Mouse (Mus musculus) hindbrain, embryonic 12.5 days (tissue): ENCODE measurements at regions not wholly inside any gene's neighbourhood (a gene's known extent, or its start where the extent isn't known, plus 50 kb on each side); places are given as distances from the start of the nearest gene placed in this dataset.

ENCODE experiments used
- ATAC-seq: fragments of 200-750 bp; cut with Nextera tagmentation; 2 replicates; pipeline ENCODE4 v1.8.0; 2017; ENCODE audit warnings: moderate TSS enrichment; ENCODE audit not compliant: low FRiP score
- H3K27ac ChIP-seq: fragments of 300-500 bp; sonication (generic); 2 replicates; pipeline ENCODE4 v1.5.1; 2016; ENCODE audit warnings: mild to moderate bottlenecking
- H3K27me3 ChIP-seq: fragments of 300-500 bp; sonication (generic); 2 replicates; pipeline ENCODE4 v1.6.1; 2016; ENCODE audit warnings: mild to moderate bottlenecking
- H3K36me3 ChIP-seq: fragments of 300-500 bp; sonication (generic); 2 replicates; pipeline ENCODE4 v1.6.1; 2016; ENCODE audit warnings: mild to moderate bottlenecking
- H3K4me1 ChIP-seq: fragments of 300-500 bp; sonication (generic); 2 replicates; pipeline ENCODE4 v1.6.1; 2016
- H3K4me2 ChIP-seq: fragments of 300-500 bp; sonication (generic); replicated peaks from 2 replicates; pipeline ENCODE4 v1.6.1; 2016; ENCODE audit warnings: mild to moderate bottlenecking
- H3K4me3 ChIP-seq: fragments of 300-500 bp; sonication (generic); 2 replicates; pipeline ENCODE4 v1.5.1; 2016; ENCODE audit warnings: mild to moderate bottlenecking
- H3K9ac ChIP-seq: fragments of 300-500 bp; sonication (generic); 2 replicates; pipeline ENCODE4 v1.6.1; 2016; ENCODE audit warnings: mild to moderate bottlenecking, moderate library complexity
- H3K9me3 ChIP-seq: fragments of 300-500 bp; sonication (generic); replicated peaks from 2 replicates; pipeline ENCODE4 v1.6.1; 2016; ENCODE audit warnings: mild to moderate bottlenecking
- WGBS: fragments of 180-500 bp; shearing (Covaris S2); methylation state at CpG from one replicate; pipeline ENCODE4 v1.1.7; 2016; 5-methylcytosine and 5-hydroxymethylcytosine counted together

DNA sequence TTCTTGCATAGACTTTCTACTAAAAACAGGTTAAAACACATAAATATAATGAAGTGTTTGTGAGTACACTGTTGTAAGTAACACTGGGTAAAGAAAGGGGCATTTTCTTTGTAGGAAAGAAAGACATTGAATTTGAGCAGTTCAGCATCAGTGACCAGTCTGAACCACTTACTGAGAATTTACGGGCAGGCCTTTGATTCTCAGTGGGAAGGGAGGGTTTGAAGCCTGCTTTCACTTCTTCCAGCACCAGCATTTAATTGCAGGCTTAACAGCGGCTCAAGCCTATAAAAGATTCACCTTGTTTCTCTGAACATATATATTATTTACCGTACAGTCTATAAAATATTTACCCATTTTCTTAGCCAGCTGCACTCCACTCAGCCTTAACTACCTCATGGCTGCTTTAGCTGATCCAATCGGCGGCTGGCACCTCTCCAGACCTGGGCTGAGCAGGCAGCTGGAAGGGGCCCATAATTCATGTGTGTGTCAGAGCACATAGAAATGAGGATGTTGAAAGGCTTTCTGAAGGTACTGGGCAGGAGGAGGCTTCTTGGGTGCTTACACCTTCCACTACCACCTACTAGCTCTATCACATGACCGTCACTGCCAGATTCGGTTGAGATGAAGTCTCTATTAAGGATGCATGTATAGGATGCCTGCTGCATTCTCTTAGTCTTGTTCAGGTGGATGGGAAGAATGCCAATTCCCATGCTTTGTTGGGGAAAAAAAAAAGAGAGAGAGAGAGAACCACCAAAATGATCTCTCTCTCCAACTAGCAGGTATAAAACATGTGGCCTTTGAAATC, 50.0 kb upstream of the Fggy start:
- Histone ChIP-seq H3K4me1 (no peaks in the 10 kb centered on the region), H3K36me3 (no peaks in the 10 kb centered on the region), H3K27me3 (no peaks in the 10 kb centered on the region), H3K27ac (no peak overlapping the region), H3K9ac (no peak overlapping the region), H3K4me3 (no peak overlapping the region), H3K9me3 (no peaks in the 10 kb centered on the region), H3K4me2 (no peak overlapping the region)
- 77% methylated on average over 7 of the region's 7 CpGs for WGBS
- 0 out of 2 replicates have a peak, but pooled peaks have one; percentile 22 for ATAC-seq
